Mouse (Mus musculus): ENCODE data around the gene Tprn.

DNA sequence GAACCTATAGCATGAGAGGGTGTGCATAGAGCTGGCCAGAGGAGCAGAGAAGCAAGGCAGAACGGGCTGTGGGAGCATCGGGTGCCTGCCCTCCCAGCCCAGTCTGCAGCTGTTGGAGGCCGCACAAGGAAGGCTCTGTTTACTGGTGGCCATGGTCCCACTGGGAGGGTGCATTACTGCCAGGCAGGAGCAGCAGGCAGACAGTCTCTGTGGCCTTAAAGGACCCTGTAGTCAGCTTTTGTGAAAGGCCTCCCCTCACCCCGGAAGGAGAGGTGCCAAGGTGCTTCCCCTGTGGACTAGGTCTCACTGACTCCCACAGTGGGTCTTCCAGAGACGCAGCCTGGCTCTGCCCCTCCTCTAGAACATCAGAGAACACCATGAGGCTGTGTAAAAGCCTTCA lies 35.6 kb upstream of the Tprn start:
- no peak for TF ChIP-seq RAD21 (IDR thresholded peaks at IDR 0.05; ENCODE audit: low read depth, low read length)
- no peak for TF ChIP-seq ZKSCAN1 (IDR thresholded peaks at IDR 0.05; ENCODE audit: borderline replicate concordance, low read depth, low read length)
- TF ChIP-seq IRF4 (IDR thresholded peaks at IDR 0.05; ENCODE audit: low read depth, low read length), result no peak
- no peak for TF ChIP-seq POLR2A (IDR thresholded peaks at IDR 0.05; ENCODE audit: low read depth, low read length)
- TF ChIP-seq USF1 (IDR thresholded peaks at IDR 0.05; ENCODE audit: low read depth, low read length), result no peak
- TF ChIP-seq CTCF (conservative IDR thresholded peaks at IDR 0.05 in 1 of 2, IDR thresholded peaks at IDR 0.05 in 1 of 2; ENCODE audit: low read depth in 2 of 2, low read length in 2 of 2), result no peak
